Mouse (Mus musculus) olfactory bulb, adult 2 months (tissue): Measurements from ENCODE around the gene Rnf113a2. TPM values are rescaled to one million over a fixed set of nuclear protein-coding genes. Genes with fewer than 3 reads are reported as not detected.

ENCODE experiments used
- H3K27ac ChIP-seq: fragments of 200-500 bp; 2 replicates; pipeline ENCODE4 v1.5.1; 2012; ENCODE audit warnings: low read depth, low read length; ENCODE audit not compliant: insufficient read depth
- H3K4me1 ChIP-seq: fragments of 200-500 bp; 2 replicates; pipeline ENCODE4 v1.6.1; 2012; ENCODE audit warnings: low read length; ENCODE audit not compliant: control insufficient read depth, insufficient read depth
- H3K4me3 ChIP-seq: fragments of 200-500 bp; 2 replicates; pipeline ENCODE4 v1.5.1; 2012; ENCODE audit warnings: mild to moderate bottlenecking, low read depth, low read length, moderate library complexity; ENCODE audit not compliant: insufficient read depth
- CTCF ChIP-seq: fragments of 200-500 bp; IDR thresholded peaks from 2 replicates; pipeline ENCODE4 v1.5.1; 2012; ENCODE audit warnings: low read depth, mild to moderate bottlenecking, low read length, moderate library complexity; ENCODE audit not compliant: insufficient read depth
- POLR2A ChIP-seq: fragments of 200-500 bp; IDR thresholded peaks from 2 replicates; pipeline ENCODE4 v1.6.1; 2012; ENCODE audit warnings: mild to moderate bottlenecking, low read depth, low read length, moderate library complexity; ENCODE audit not compliant: insufficient read depth
- WGBS: fragments of 180-500 bp; shearing (Covaris S2); methylation state at CpG from one replicate; pipeline ENCODE4 v1.1.7; 2018; 5-methylcytosine and 5-hydroxymethylcytosine counted together
- polyA plus RNA-seq: library from polyadenylated mRNA; stranded (reverse); fragments of >200 nt; gene quantifications from 2 replicates; pipeline ENCODE4 v1.2.4, GENCODE M21; 2012; ENCODE audit warnings: low replicate concordance; ENCODE audit not compliant: missing spikeins, insufficient read depth, insufficient read length

The Rnf113a2 gene
- polyA plus RNA-seq, 1 experiment: not detected

DNA sequence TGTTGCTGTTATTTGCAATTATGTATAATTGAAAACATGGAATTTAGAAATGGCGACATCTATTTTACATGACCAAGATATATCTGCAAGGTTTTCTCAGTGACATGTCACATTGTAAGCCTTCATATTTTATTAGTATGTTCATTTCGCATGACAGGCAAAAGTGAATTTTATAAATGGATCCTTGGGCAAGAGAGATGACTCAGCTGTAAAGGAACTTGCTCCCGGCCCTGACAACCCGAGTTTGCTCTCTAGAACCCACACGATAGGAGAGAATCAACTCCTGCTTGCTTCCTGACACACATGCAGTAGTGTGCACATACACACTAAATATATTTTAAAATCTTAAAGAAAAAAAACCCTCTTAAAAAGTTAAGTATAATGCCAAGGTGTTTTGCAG, 44.4 kb downstream of the Rnf113a2 start:
- no peak overlapping the region for H3K27ac ChIP-seq
- H3K4me1 ChIP-seq: no peaks in the 10 kb centered on the region; the same call in 1 of the 2 replicates
- TF ChIP-seq POLR2A (no peak), CTCF (no peak)
- no peak overlapping the region for H3K4me3 ChIP-seq
- 84% methylated on average over 5 of the region's 5 CpGs for WGBS

DNA sequence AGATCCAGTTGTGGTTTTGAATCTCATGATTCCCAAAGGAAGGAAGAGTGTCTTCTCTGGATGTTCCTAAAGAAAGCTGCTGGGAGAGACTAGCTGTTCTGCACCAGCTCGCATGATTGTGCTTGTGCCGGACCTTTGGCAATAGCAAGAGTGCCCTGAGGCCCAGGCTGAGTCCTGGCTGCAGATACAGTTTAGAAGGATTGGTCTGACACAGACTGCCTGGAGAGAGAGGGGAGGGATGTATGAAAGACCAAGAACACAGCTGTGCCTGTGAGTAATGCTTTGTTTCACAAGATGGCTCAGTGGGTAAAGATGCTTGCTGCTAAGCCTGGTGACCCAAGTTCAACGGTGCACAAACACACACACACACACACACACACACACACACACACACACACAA, 45.9 kb downstream of the Rnf113a2 start:
- Histone ChIP-seq H3K4me3 (no peak overlapping the region), H3K27ac (no peak overlapping the region), H3K4me1 (no peaks in the 10 kb centered on the region; the same call in 1 of the 2 replicates)
- TF ChIP-seq CTCF (no peak), POLR2A (no peak)
- WGBS: 40% methylated on average over 3 of the region's 3 CpGs

Other genes starting within 250 kb of the Rnf113a2 start
- not detected in 2 replicates for gene Elmsan1, start 198.3 kb upstream of the Rnf113a2 start, polyA plus RNA-seq
- gene Ptgr2, start 132.0 kb upstream of the Rnf113a2 start, polyA plus RNA-seq: not detected in 2 replicates
- gene Zfp410, start 100.3 kb upstream of the Rnf113a2 start, polyA plus RNA-seq: not detected in 2 replicates
- gene Coq6, start 55.5 kb upstream of the Rnf113a2 start, polyA plus RNA-seq: not detected in 2 replicates
- gene Fam161b, start 55.4 kb upstream of the Rnf113a2 start, polyA plus RNA-seq: not detected in 2 replicates
- not detected in 2 replicates for gene Entpd5, start 8.2 kb upstream of the Rnf113a2 start, polyA plus RNA-seq
- gene Bbof1, start 8.1 kb upstream of the Rnf113a2 start, polyA plus RNA-seq: not detected in 2 replicates
- gene Aldh6a1, start 33.8 kb downstream of the Rnf113a2 start, polyA plus RNA-seq: not detected in 2 replicates
- gene Lin52, start 34.2 kb downstream of the Rnf113a2 start, polyA plus RNA-seq: not detected in 2 replicates
- gene Vsx2, start 152.6 kb downstream of the Rnf113a2 start, polyA plus RNA-seq: not detected in 2 replicates
- gene Abcd4, start 200.2 kb downstream of the Rnf113a2 start, polyA plus RNA-seq: not detected in 2 replicates
- not detected in 2 replicates for gene Vrtn, start 223.8 kb downstream of the Rnf113a2 start, polyA plus RNA-seq